Mouse (Mus musculus): ENCODE measurements at regions not wholly inside any gene's neighbourhood (a gene's known extent, or its start where the extent isn't known, plus 50 kb on each side); places are given as distances from the start of the nearest gene placed in this dataset.

GRCm38 (mm10) chr8:126713602-126714145 is 119.9 kb upstream of the Irf2bp2 start:
- Histone ChIP-seq H3K36me3 (ENCODE audit: control insufficient read depth, insufficient read depth) (no peaks in the 10 kb centered on the region), H3K27me3 (ENCODE audit: control insufficient read depth, insufficient read depth, low read depth, low read length) (no peaks in the 10 kb centered on the region), H3K4me1 (ENCODE audit: control insufficient read depth, low read depth, low read length) (no peaks in the 10 kb centered on the region), H3K4me3 (ENCODE audit: low read depth, low read length) (no peak overlapping the region), H3K9ac (ENCODE audit: low read depth, low read length) (no peak overlapping the region), H3K4me2 (ENCODE audit: low read depth, low read length) (no peak overlapping the region), H3K27ac (ENCODE audit: low read length) (no peak overlapping the region), H3K9me3 (replicated peaks; ENCODE audit: control insufficient read depth, low read length) (no peaks in the 10 kb centered on the region)
- 59% methylated on average over 8 of the region's 8 CpGs for WGBS (ENCODE audit: insufficient replicate concordance)
- ATAC-seq (ENCODE audit: low read depth): no peak

GRCm38 (mm10) chr8:126713181-126713580 is 119.4 kb upstream of the Irf2bp2 start:
- Histone ChIP-seq H3K9ac (ENCODE audit: low read depth, low read length) (no peak overlapping the region), H3K27me3 (ENCODE audit: control insufficient read depth, insufficient read depth, low read depth, low read length) (no peaks in the 10 kb centered on the region), H3K4me2 (ENCODE audit: low read depth, low read length) (no peak overlapping the region), H3K36me3 (ENCODE audit: control insufficient read depth, insufficient read depth) (no peaks in the 10 kb centered on the region), H3K4me3 (ENCODE audit: low read depth, low read length) (no peak overlapping the region), H3K27ac (ENCODE audit: low read length) (no peak overlapping the region), H3K4me1 (ENCODE audit: control insufficient read depth, low read depth, low read length) (no peaks in the 10 kb centered on the region), H3K9me3 (replicated peaks; ENCODE audit: control insufficient read depth, low read length) (no peaks in the 10 kb centered on the region)
- 67% methylated on average over 4 of the region's 4 CpGs for WGBS (ENCODE audit: insufficient replicate concordance)
- no peak for ATAC-seq (ENCODE audit: low read depth)

DNA sequence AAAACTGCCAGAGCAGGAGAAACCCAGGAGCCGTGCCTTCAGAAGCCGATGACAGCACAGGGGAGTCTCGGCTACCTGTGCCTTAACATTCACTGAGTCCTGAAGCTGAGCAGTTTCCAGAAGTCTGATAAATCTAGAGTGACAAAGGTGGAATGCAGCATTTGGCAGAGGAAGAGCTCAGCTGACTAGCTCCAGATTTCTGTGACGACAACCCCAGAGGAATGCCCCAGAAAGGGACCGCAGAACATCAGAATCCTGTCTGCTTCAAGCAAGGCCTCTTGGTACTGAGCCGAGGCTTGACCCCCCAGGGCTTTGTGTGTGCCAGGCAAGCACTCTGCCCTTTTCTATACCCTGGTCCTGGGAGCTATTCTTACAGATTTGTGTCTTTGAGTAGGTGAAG is 119.0 kb upstream of the Irf2bp2 start:
- ATAC-seq (ENCODE audit: low read depth): no peak
- Histone ChIP-seq H3K4me2 (ENCODE audit: low read depth, low read length) (no peak overlapping the region), H3K36me3 (ENCODE audit: control insufficient read depth, insufficient read depth) (no peaks in the 10 kb centered on the region), H3K27ac (ENCODE audit: low read length) (no peak overlapping the region), H3K9me3 (replicated peaks; ENCODE audit: control insufficient read depth, low read length) (no peaks in the 10 kb centered on the region), H3K9ac (ENCODE audit: low read depth, low read length) (no peak overlapping the region), H3K27me3 (ENCODE audit: control insufficient read depth, insufficient read depth, low read depth, low read length) (no peaks in the 10 kb centered on the region), H3K4me1 (ENCODE audit: control insufficient read depth, low read depth, low read length) (peaks cover under 1% of the 10 kb centered on the region; the same call in 1 of the 2 replicates), H3K4me3 (ENCODE audit: low read depth, low read length) (no peak overlapping the region)
- WGBS (ENCODE audit: insufficient replicate concordance): 69% methylated on average over 6 of the region's 6 CpGs

DNA sequence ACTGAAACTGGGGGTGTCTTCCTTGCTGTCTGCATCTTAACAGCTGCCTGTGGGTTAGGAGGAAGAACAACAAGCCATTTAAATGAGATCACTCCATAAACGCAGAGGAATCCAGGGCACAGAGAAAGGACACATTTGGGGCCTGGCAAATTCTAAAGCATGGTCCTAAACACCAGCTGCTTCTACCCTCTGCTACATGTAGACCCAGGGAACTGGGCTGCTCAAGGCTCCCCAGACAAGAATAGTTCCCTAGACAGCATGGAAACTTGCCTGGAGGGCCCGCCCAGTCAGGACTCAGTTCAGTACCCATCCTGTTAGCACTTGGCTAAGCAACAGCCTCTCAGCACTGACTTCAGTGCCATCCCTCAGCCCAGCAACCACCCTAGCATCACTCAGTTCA is 115.2 kb upstream of the Irf2bp2 start:
- Histone ChIP-seq H3K9ac (ENCODE audit: low read depth, low read length) (no peak overlapping the region), H3K4me1 (ENCODE audit: control insufficient read depth, low read depth, low read length) (peaks cover 11% of the 10 kb centered on the region), H3K27me3 (ENCODE audit: control insufficient read depth, insufficient read depth, low read depth, low read length) (no peaks in the 10 kb centered on the region), H3K27ac (ENCODE audit: low read length) (no peak overlapping the region), H3K9me3 (replicated peaks; ENCODE audit: control insufficient read depth, low read length) (no peaks in the 10 kb centered on the region), H3K4me3 (ENCODE audit: low read depth, low read length) (no peak overlapping the region), H3K4me2 (ENCODE audit: low read depth, low read length) (no peak overlapping the region), H3K36me3 (ENCODE audit: control insufficient read depth, insufficient read depth) (no peaks in the 10 kb centered on the region)
- ATAC-seq (ENCODE audit: low read depth): no peak
- 61% methylated on average over 2 of the region's 2 CpGs for WGBS (ENCODE audit: insufficient replicate concordance)

GRCm38 (mm10) chr8:126707300-126707902 is 113.6 kb upstream of the Irf2bp2 start:
- H3K9me3 ChIP-seq (replicated peaks; ENCODE audit: control insufficient read depth, low read length): no peaks in the 10 kb centered on the region
- H3K4me3 ChIP-seq (ENCODE audit: low read depth, low read length): no peak overlapping the region
- H3K27ac ChIP-seq (ENCODE audit: low read length): peak overlapping the region; percentile 52
- H3K4me2 ChIP-seq (ENCODE audit: low read depth, low read length): no peak overlapping the region
- WGBS (ENCODE audit: insufficient replicate concordance): 40% methylated on average over 6 of the region's 6 CpGs
- no peak for ATAC-seq (ENCODE audit: low read depth)
- H3K9ac ChIP-seq (ENCODE audit: low read depth, low read length): no peak overlapping the region
- no peaks in the 10 kb centered on the region for H3K36me3 ChIP-seq (ENCODE audit: control insufficient read depth, insufficient read depth)
- peaks cover 13% of the 10 kb centered on the region for H3K4me1 ChIP-seq (ENCODE audit: control insufficient read depth, low read depth, low read length)
- H3K27me3 ChIP-seq (ENCODE audit: control insufficient read depth, insufficient read depth, low read depth, low read length): no peaks in the 10 kb centered on the region

GRCm38 (mm10) chr8:126706247-126706646 is 112.5 kb upstream of the Irf2bp2 start:
- Histone ChIP-seq H3K4me3 (ENCODE audit: low read depth, low read length) (no peak overlapping the region), H3K27ac (ENCODE audit: low read length) (no peak overlapping the region), H3K4me1 (ENCODE audit: control insufficient read depth, low read depth, low read length) (peaks cover 13% of the 10 kb centered on the region), H3K9me3 (replicated peaks; ENCODE audit: control insufficient read depth, low read length) (no peaks in the 10 kb centered on the region), H3K9ac (ENCODE audit: low read depth, low read length) (no peak overlapping the region), H3K4me2 (ENCODE audit: low read depth, low read length) (no peak overlapping the region), H3K36me3 (ENCODE audit: control insufficient read depth, insufficient read depth) (no peaks in the 10 kb centered on the region), H3K27me3 (ENCODE audit: control insufficient read depth, insufficient read depth, low read depth, low read length) (no peaks in the 10 kb centered on the region)
- 66% methylated on average over 8 of the region's 8 CpGs for WGBS (ENCODE audit: insufficient replicate concordance)
- ATAC-seq (ENCODE audit: low read depth): no peak

DNA sequence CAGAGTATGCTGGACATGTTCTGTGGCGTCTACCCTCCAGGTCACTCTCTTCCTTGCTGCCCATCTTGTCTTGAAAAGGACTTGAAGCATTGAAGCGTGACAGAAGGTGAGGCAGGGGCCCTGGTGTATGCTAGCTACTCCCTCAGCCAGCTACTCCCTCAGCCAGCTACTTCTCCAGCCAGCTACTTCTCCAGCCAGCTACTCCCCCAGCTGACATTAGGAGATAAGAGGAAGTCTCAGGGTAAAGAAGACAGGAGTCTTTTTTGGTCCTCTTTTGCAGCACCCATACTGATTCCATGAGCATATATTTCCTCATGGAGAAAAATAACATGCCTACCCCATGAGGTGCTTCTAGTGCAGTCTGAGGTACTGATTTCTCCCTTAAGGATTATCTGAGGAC is 111.6 kb upstream of the Irf2bp2 start:
- H3K4me2 ChIP-seq (ENCODE audit: low read depth, low read length): no peak overlapping the region
- no peak overlapping the region for H3K4me3 ChIP-seq (ENCODE audit: low read depth, low read length)
- H3K36me3 ChIP-seq (ENCODE audit: control insufficient read depth, insufficient read depth): no peaks in the 10 kb centered on the region
- no peak for ATAC-seq (ENCODE audit: low read depth)
- H3K27me3 ChIP-seq (ENCODE audit: control insufficient read depth, insufficient read depth, low read depth, low read length): no peaks in the 10 kb centered on the region
- H3K9me3 ChIP-seq (replicated peaks; ENCODE audit: control insufficient read depth, low read length): no peaks in the 10 kb centered on the region
- peaks cover 13% of the 10 kb centered on the region for H3K4me1 ChIP-seq (ENCODE audit: control insufficient read depth, low read depth, low read length)
- no peak overlapping the region for H3K9ac ChIP-seq (ENCODE audit: low read depth, low read length)
- WGBS (ENCODE audit: insufficient replicate concordance): 63% methylated on average over 2 of the region's 2 CpGs
- H3K27ac ChIP-seq (ENCODE audit: low read length): peak overlapping the region; percentile 19

- 51% methylated on average over 8 of the region's 8 CpGs for WGBS (ENCODE audit: insufficient replicate concordance)
- no peaks in the 10 kb centered on the region for H3K9me3 ChIP-seq (replicated peaks; ENCODE audit: control insufficient read depth, low read length)
- no peak overlapping the region for H3K9ac ChIP-seq (ENCODE audit: low read depth, low read length)
- ATAC-seq (ENCODE audit: low read depth): no peak
- H3K4me1 ChIP-seq (ENCODE audit: control insufficient read depth, low read depth, low read length): peaks cover 13% of the 10 kb centered on the region
- H3K27ac ChIP-seq (ENCODE audit: low read length): no peak overlapping the region; the same call in 1 of the 2 replicates
- H3K4me2 ChIP-seq (ENCODE audit: low read depth, low read length): no peak overlapping the region
- H3K4me3 ChIP-seq (ENCODE audit: low read depth, low read length): no peak overlapping the region
- H3K27me3 ChIP-seq (ENCODE audit: control insufficient read depth, insufficient read depth, low read depth, low read length): no peaks in the 10 kb centered on the region
- H3K36me3 ChIP-seq (ENCODE audit: control insufficient read depth, insufficient read depth): no peaks in the 10 kb centered on the region
Measured at GRCm38 (mm10) chr8:126704706-126705105, 110.9 kb upstream of the Irf2bp2 start.

- no peak overlapping the region for H3K4me2 ChIP-seq (ENCODE audit: low read depth, low read length)
- no peak overlapping the region for H3K9ac ChIP-seq (ENCODE audit: low read depth, low read length)
- no peak overlapping the region for H3K4me3 ChIP-seq (ENCODE audit: low read depth, low read length)
- no peaks in the 10 kb centered on the region for H3K27me3 ChIP-seq (ENCODE audit: control insufficient read depth, insufficient read depth, low read depth, low read length)
- H3K4me1 ChIP-seq (ENCODE audit: control insufficient read depth, low read depth, low read length): peaks cover 18% of the 10 kb centered on the region
- H3K36me3 ChIP-seq (ENCODE audit: control insufficient read depth, insufficient read depth): no peaks in the 10 kb centered on the region
- ATAC-seq (ENCODE audit: low read depth): peak; percentile 72
- 58% methylated on average over 5 of the region's 5 CpGs for WGBS (ENCODE audit: insufficient replicate concordance)
- no peaks in the 10 kb centered on the region for H3K9me3 ChIP-seq (replicated peaks; ENCODE audit: control insufficient read depth, low read length)
- H3K27ac ChIP-seq (ENCODE audit: low read length): peak overlapping the region; percentile 46
Measured at GRCm38 (mm10) chr8:126703546-126703945, 109.8 kb upstream of the Irf2bp2 start.
